Mouse (Mus musculus): ENCODE data around the gene Zswim7. TPM values are rescaled to one million over a fixed set of nuclear protein-coding genes. Genes with fewer than 3 reads are reported as not detected.
"Not testable (repeated sequence)": the region's sequence is repeated elsewhere in the genome, so short reads cannot be mapped to it uniquely, and the experiment has no call there.

Zswim7 gene
- 10 to 100 TPM; 26.0 to 28.7 TPM for total RNA-seq (2021)
- long read RNA-seq, experiment 1, transcript Zswim7-201 (5 exons, 732 nt): major isoform, 23 of 32 reads
- long read RNA-seq, experiment 1, partial matches to known transcripts: 0 of 32 reads
- long read RNA-seq, experiment 1, other reads (novel, unspliced or antisense): 9 of 32 reads
- long read RNA-seq, experiment 2, transcript Zswim7-201 (5 exons, 732 nt): major isoform, 15 of 24 reads
- long read RNA-seq, experiment 2, partial matches to known transcripts: 0 of 24 reads
- long read RNA-seq, experiment 2, other reads (novel, unspliced or antisense): 9 of 24 reads

GRCm38 (mm10) chr11:62280675-62281600 lies at the start of gene Zswim7, which contains the start of gene Ttc19:
Gene Zswim7, minus strand, starts transcription at chr11:62281375.
Gene Ttc19, plus strand, starts transcription at chr11:62281473.
- peak; percentile 84 to 87 for DNase-seq (ENCODE audit: low spot score in 2 of 2)

- no peak for DNase-seq (ENCODE audit: low spot score in 2 of 2)
These were observed 42.5 kb upstream of the Zswim7 start for GRCm38 (mm10) chr11:62323659-62324058.

GRCm38 (mm10) chr11:62320097-62320496 lies 38.9 kb upstream of the Zswim7 start:
- no peak for DNase-seq (ENCODE audit: low spot score in 2 of 2)

- DNase-seq (ENCODE audit: low spot score in 2 of 2): no peak
These were observed 36.6 kb upstream of the Zswim7 start for GRCm38 (mm10) chr11:62317746-62318145.

- no peak for DNase-seq (ENCODE audit: low spot score in 2 of 2)
These were observed 33.8 kb upstream of the Zswim7 start for GRCm38 (mm10) chr11:62314984-62315383.

- DNase-seq (ENCODE audit: low spot score in 2 of 2): no peak
These were observed 28.1 kb upstream of the Zswim7 start for GRCm38 (mm10) chr11:62309296-62309695.

GRCm38 (mm10) chr11:62305866-62306265 lies 24.7 kb upstream of the Zswim7 start:
- DNase-seq (ENCODE audit: low spot score in 2 of 2): no peak

GRCm38 (mm10) chr11:62298883-62299282 lies 17.7 kb upstream of the Zswim7 start:
- no peak for DNase-seq (ENCODE audit: low spot score in 2 of 2)

- DNase-seq (ENCODE audit: low spot score in 2 of 2): no peak
These were observed 12.9 kb upstream of the Zswim7 start for GRCm38 (mm10) chr11:62294121-62294520.

- DNase-seq (ENCODE audit: low spot score in 2 of 2): no peak
These were observed 6.5 kb upstream of the Zswim7 start for GRCm38 (mm10) chr11:62287700-62288099.

GRCm38 (mm10) chr11:62285020-62285419 lies 3.8 kb upstream of the Zswim7 start:
- no peak for DNase-seq (ENCODE audit: low spot score in 2 of 2)

- not testable (repeated sequence) for DNase-seq (ENCODE audit: low spot score in 2 of 2)
These were observed 2.8 kb upstream of the Zswim7 start for GRCm38 (mm10) chr11:62284020-62284419.

GRCm38 (mm10) chr11:62281601-62281997 lies 424 bp upstream of the Zswim7 start:
- no peak for DNase-seq (ENCODE audit: low spot score in 2 of 2)

GRCm38 (mm10) chr11:62278027-62278426 lies 3.1 kb downstream of the Zswim7 start:
- DNase-seq (ENCODE audit: low spot score in 2 of 2): peak; percentile 36 to 50

- no peak for DNase-seq (ENCODE audit: low spot score in 2 of 2)
These were observed 4.1 kb downstream of the Zswim7 start for GRCm38 (mm10) chr11:62277086-62277485.

GRCm38 (mm10) chr11:62270851-62271250 lies 10.3 kb downstream of the Zswim7 start:
- DNase-seq (ENCODE audit: low spot score in 2 of 2): no peak

- no peak for DNase-seq (ENCODE audit: low spot score in 2 of 2)
These were observed 12.1 kb downstream of the Zswim7 start for GRCm38 (mm10) chr11:62269097-62269496.

- DNase-seq (ENCODE audit: low spot score in 2 of 2): no peak
These were observed 12.8 kb downstream of the Zswim7 start for GRCm38 (mm10) chr11:62268381-62268780.

GRCm38 (mm10) chr11:62266466-62267214 lies 14.5 kb downstream of the Zswim7 start:
- no peak for DNase-seq (ENCODE audit: low spot score in 2 of 2)

GRCm38 (mm10) chr11:62265642-62266041 lies 15.5 kb downstream of the Zswim7 start:
- DNase-seq (ENCODE audit: low spot score in 2 of 2): no peak

- no peak for DNase-seq (ENCODE audit: low spot score in 2 of 2)
These were observed 17.2 kb downstream of the Zswim7 start for GRCm38 (mm10) chr11:62264018-62264417.
